Mouse (Mus musculus) CH12.LX (cell line): Measurements from ENCODE around the gene Fam228a. TPM values are rescaled to one million over a fixed set of nuclear protein-coding genes. Genes with fewer than 3 reads are reported as not detected.

Experiments used
- DNase-seq: peaks from one replicate; pipeline ENCODE4 v3.0.0-alpha.2; 2013; ENCODE audit errors: extremely low read depth
- H3K27ac ChIP-seq: 2 replicates; pipeline ENCODE4 v1.5.1; 2012; ENCODE audit warnings: low read depth, mild to moderate bottlenecking, control low read depth, moderate library complexity; ENCODE audit not compliant: insufficient read depth
- H3K27me3 ChIP-seq: replicated peaks from 2 replicates; pipeline ENCODE3; 2012; ENCODE audit warnings: inconsistent platforms
- H3K36me3 ChIP-seq, 2 experiments: replicated peaks in 1 of 2; 2 replicates each; pipeline versions ENCODE3 to v1.6.1; 2012; ENCODE audit warnings: inconsistent platforms in 1 of 2, low read length in 1 of 2, mild to moderate bottlenecking in 1 of 2, mixed read lengths in 1 of 2, moderate library complexity in 1 of 2; ENCODE audit not compliant: control insufficient read depth in 1 of 2, insufficient read depth in 1 of 2
- H3K4me1 ChIP-seq, 2 experiments: 2 replicates each; pipeline ENCODE4 v1.6.1; 2012; ENCODE audit warnings: inconsistent platforms in 1 of 2, moderate library complexity in 1 of 2; ENCODE audit not compliant: insufficient read depth in 2 of 2, control insufficient read depth in 1 of 2
- H3K4me2 ChIP-seq: 2 replicates; pipeline ENCODE4 v1.6.1; 2012; ENCODE audit warnings: low read depth, mild to moderate bottlenecking, control low read depth; ENCODE audit not compliant: poor library complexity, insufficient read depth, severe bottlenecking
- H3K4me3 ChIP-seq, 3 experiments: fragments of 150-350 bp in 1 of 3; sonication (generic) in 1 of 3; replicated peaks in 1 of 3; 2 replicates each; pipeline versions ENCODE3 to v1.5.1; 2011 to 2012; ENCODE audit warnings: low read depth in 2 of 3, low read length in 2 of 3, mild to moderate bottlenecking in 2 of 3, moderate library complexity in 2 of 3, control low read depth in 1 of 3, improper control_type of control experiment in 1 of 3, inconsistent platforms in 1 of 3, mixed read lengths in 1 of 3; ENCODE audit not compliant: poor library complexity in 1 of 3
- H3K79me2 ChIP-seq: replicated peaks from 2 replicates; pipeline ENCODE4 v1.6.1; 2012; ENCODE audit warnings: mild to moderate bottlenecking, moderate library complexity; ENCODE audit not compliant: control insufficient read depth, poor library complexity, insufficient read depth, severe bottlenecking; ENCODE audit errors: extremely low read depth
- H3K9ac ChIP-seq: 2 replicates; pipeline ENCODE4 v1.6.1; 2012; ENCODE audit warnings: low read depth, mild to moderate bottlenecking, control low read depth, moderate library complexity; ENCODE audit not compliant: insufficient read depth
- H3K9me3 ChIP-seq: replicated peaks from 2 replicates; pipeline ENCODE3; 2012; ENCODE audit warnings: low read length, inconsistent platforms, mixed read lengths
- BHLHE40 ChIP-seq: IDR thresholded peaks from 2 replicates; pipeline ENCODE4 v1.6.1; 2011; ENCODE audit warnings: mild to moderate bottlenecking, low read depth, low read length, improper control_type of control experiment
- CHD1 ChIP-seq: IDR thresholded peaks from 2 replicates; pipeline ENCODE4 v1.6.1; 2012; ENCODE audit warnings: low read depth, low read length, improper control_type of control experiment, inconsistent platforms
- CHD2 ChIP-seq: IDR thresholded peaks from 2 replicates; pipeline ENCODE4 v1.6.1; 2011; ENCODE audit warnings: low read length, improper control_type of control experiment
- CTCF ChIP-seq, 2 experiments: IDR thresholded peaks in 1 of 2; conservative IDR thresholded peaks in 1 of 2; 2 replicates each; pipeline ENCODE4 v1.5.1; 2011 to 2012; ENCODE audit warnings: low read depth in 2 of 2, low read length in 2 of 2, improper control_type of control experiment in 1 of 2, inconsistent platforms in 1 of 2, mild to moderate bottlenecking in 1 of 2, moderate library complexity in 1 of 2
- E2F4 ChIP-seq: IDR thresholded peaks from 2 replicates; pipeline ENCODE4 v1.6.1; 2011; ENCODE audit warnings: low read depth, low read length, improper control_type of control experiment; ENCODE audit not compliant: insufficient replicate concordance
- EP300 ChIP-seq: IDR thresholded peaks from 2 replicates; pipeline ENCODE4 v1.6.1; 2011; ENCODE audit warnings: low read length, improper control_type of control experiment
- ETS1 ChIP-seq: conservative IDR thresholded peaks from 2 replicates; pipeline ENCODE4 v1.6.1; 2012; ENCODE audit warnings: low read depth, mild to moderate bottlenecking, inconsistent platforms, low read length, improper control_type of control experiment, moderate library complexity
- HCFC1 ChIP-seq: IDR thresholded peaks from 2 replicates; pipeline ENCODE4 v1.6.1; 2012; ENCODE audit warnings: low read depth, mild to moderate bottlenecking, inconsistent platforms, low read length, improper control_type of control experiment
- JUN ChIP-seq: IDR thresholded peaks from 2 replicates; pipeline ENCODE4 v1.6.1; 2011; ENCODE audit warnings: low read depth, mild to moderate bottlenecking, low read length, improper control_type of control experiment, moderate library complexity; ENCODE audit not compliant: insufficient read depth
- JUND ChIP-seq: conservative IDR thresholded peaks from 2 replicates; pipeline ENCODE4 v1.6.1; 2011; ENCODE audit warnings: low read depth, low read length, improper control_type of control experiment
- MAFK ChIP-seq: IDR thresholded peaks from 2 replicates; pipeline ENCODE4 v1.6.1; 2011; ENCODE audit warnings: low read length, improper control_type of control experiment; ENCODE audit not compliant: insufficient replicate concordance
- MAZ ChIP-seq: IDR thresholded peaks from 2 replicates; pipeline ENCODE4 v1.6.1; 2012; ENCODE audit warnings: low read depth, mild to moderate bottlenecking, inconsistent platforms, low read length, improper control_type of control experiment, moderate library complexity
- MEF2A ChIP-seq: IDR thresholded peaks from 2 replicates; pipeline ENCODE4 v1.6.1; 2014; ENCODE audit warnings: low read depth, mild to moderate bottlenecking, inconsistent platforms, low read length, improper control_type of control experiment, borderline replicate concordance
- NELFE ChIP-seq: IDR thresholded peaks from 2 replicates; pipeline ENCODE4 v1.6.1; 2011; ENCODE audit warnings: low read depth, low read length, improper control_type of control experiment
- NRF1 ChIP-seq: IDR thresholded peaks from 2 replicates; pipeline ENCODE4 v1.6.1; 2014; ENCODE audit warnings: low read depth, mild to moderate bottlenecking, inconsistent platforms, low read length, improper control_type of control experiment, moderate library complexity
- PAX5 ChIP-seq: IDR thresholded peaks from 2 replicates; pipeline ENCODE4 v1.6.1; 2012; ENCODE audit warnings: low read length, inconsistent platforms, mixed read lengths
- POLR2A ChIP-seq: IDR thresholded peaks from 2 replicates; pipeline ENCODE4 v1.6.1; 2011; ENCODE audit warnings: low read depth, mild to moderate bottlenecking, improper control_type of control experiment, low read length
- RAD21 ChIP-seq: IDR thresholded peaks from 2 replicates; pipeline ENCODE4 v1.6.1; 2011; ENCODE audit warnings: low read depth, mild to moderate bottlenecking, low read length, improper control_type of control experiment, moderate library complexity
- RCOR1 ChIP-seq: conservative IDR thresholded peaks from 2 replicates; pipeline ENCODE4 v1.6.1; 2012; ENCODE audit warnings: low read depth, mild to moderate bottlenecking, inconsistent platforms, low read length, improper control_type of control experiment
- SIN3A ChIP-seq: IDR thresholded peaks from 2 replicates; pipeline ENCODE4 v1.6.1; 2012; ENCODE audit warnings: low read length, improper control_type of control experiment, inconsistent platforms
- SMC3 ChIP-seq: IDR thresholded peaks from 2 replicates; pipeline ENCODE4 v1.6.1; 2011; ENCODE audit warnings: low read depth, low read length, improper control_type of control experiment
- TBP ChIP-seq: conservative IDR thresholded peaks from 2 replicates; pipeline ENCODE4 v1.6.1; 2011; ENCODE audit warnings: low read depth, low read length, improper control_type of control experiment
- TCF12 ChIP-seq: IDR thresholded peaks from 2 replicates; pipeline ENCODE4 v1.6.1; 2014; ENCODE audit warnings: low read depth, mild to moderate bottlenecking, inconsistent platforms, low read length, improper control_type of control experiment
- USF1 ChIP-seq: IDR thresholded peaks from 2 replicates; pipeline ENCODE4 v1.6.1; 2014; ENCODE audit warnings: low read depth, mild to moderate bottlenecking, inconsistent platforms, low read length, improper control_type of control experiment
- ZKSCAN1 ChIP-seq: IDR thresholded peaks from 2 replicates; pipeline ENCODE4 v1.6.1; 2012; ENCODE audit warnings: low read depth, inconsistent platforms, low read length, improper control_type of control experiment, borderline replicate concordance
- ZMIZ1 ChIP-seq: IDR thresholded peaks from 2 replicates; pipeline ENCODE4 v1.6.1; 2012; ENCODE audit warnings: low read depth, mild to moderate bottlenecking, inconsistent platforms, low read length, improper control_type of control experiment
- ZNF384 ChIP-seq: IDR thresholded peaks from 2 replicates; pipeline ENCODE4 v1.6.1; 2012; ENCODE audit warnings: low read depth, low read length, improper control_type of control experiment, inconsistent platforms
- dilution Hi-C: fragments of 300-500 bp; cut with MboI; formaldehyde crosslinking; loops from 2 replicates; pipeline ENCODE4 v1.14.3; 2020; ENCODE audit warnings: low sequenced_read_pairs; ENCODE audit not compliant: extremely low pct_unique_long_range_greater_than_20kb, extremely low pct_ligation_motif_present
- in situ Hi-C: fragments of 300-500 bp; cut with MboI; formaldehyde crosslinking; loops from 3 replicates; pipeline ENCODE4 v1.14.3; 2019; ENCODE audit warnings: low sequenced_read_pairs, low pct_ligation_motif_present, low pct_unique_long_range_greater_than_20kb, mixed read lengths
- polyA plus RNA-seq: library from polyadenylated mRNA; unstranded; fragments of >175 nt; gene quantifications from 2 replicates; pipeline ENCODE4 v1.2.1, GENCODE M21; 2012; ENCODE audit warnings: low read depth; ENCODE audit not compliant: insufficient read length
- total RNA-seq, 2 experiments: library from RNA; depleted of rRNA; stranded (reverse); fragments of 300-350 nt in 1 of 2; fragments of >200 nt in 1 of 2; gene quantifications; 2 replicates each; pipeline ENCODE4 v1.2.3; 2012 to 2014

Gene Fam228a
- total and polyA plus RNA-seq, 3 experiments: not detected

DNA sequence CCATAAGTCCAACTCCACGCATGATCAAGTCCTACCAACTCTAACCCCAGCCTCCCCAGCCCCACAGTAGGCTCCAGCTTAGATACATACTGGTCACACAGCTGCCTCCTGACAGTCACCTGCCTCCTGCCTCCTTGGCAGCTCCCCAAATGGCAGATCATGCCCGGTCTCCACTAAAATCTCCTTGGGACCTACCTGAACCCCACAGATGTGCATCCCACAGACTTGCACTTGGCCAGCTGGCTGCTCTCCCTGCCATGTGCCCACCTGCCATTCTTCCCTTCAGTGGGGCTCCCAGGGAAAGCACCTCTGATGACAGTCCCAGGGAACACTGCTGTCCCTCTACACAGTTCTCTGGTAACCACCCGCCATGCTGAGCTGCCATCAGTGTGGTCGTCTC is 29.9 kb downstream of the Fam228a start:
- no peak overlapping the region for H3K4me3 ChIP-seq
- DNase-seq: no peak
- TF ChIP-seq POLR2A (no peak), JUND (no peak), MEF2A (no peak), JUN (no peak), ZNF384 (no peak), MAZ (no peak), E2F4 (no peak), ZKSCAN1 (no peak), HCFC1 (no peak), PAX5 (no peak), CTCF (conservative IDR thresholded peaks at IDR 0.05 in 1 of 2, IDR thresholded peaks at IDR 0.05 in 1 of 2; ENCODE audit: low read depth in 2 of 2, low read length in 2 of 2) (no peak)
- TF ChIP-seq, all 38 proteins: peak for 0
- Histone ChIP-seq H3K4me1 (no peaks in the 10 kb centered on the region), H3K4me2 (no peak overlapping the region), H3K27ac (no peak overlapping the region), H3K79me2 (no peaks in the 10 kb centered on the region), H3K36me3 (peaks cover 51 to 73% of the 10 kb centered on the region in 2 experiments), H3K27me3 (no peaks in the 10 kb centered on the region), H3K9me3 (no peaks in the 10 kb centered on the region), H3K9ac (no peak overlapping the region)
- dilution Hi-C loops: no loop called here
- in situ Hi-C loops: no loop called here

DNA sequence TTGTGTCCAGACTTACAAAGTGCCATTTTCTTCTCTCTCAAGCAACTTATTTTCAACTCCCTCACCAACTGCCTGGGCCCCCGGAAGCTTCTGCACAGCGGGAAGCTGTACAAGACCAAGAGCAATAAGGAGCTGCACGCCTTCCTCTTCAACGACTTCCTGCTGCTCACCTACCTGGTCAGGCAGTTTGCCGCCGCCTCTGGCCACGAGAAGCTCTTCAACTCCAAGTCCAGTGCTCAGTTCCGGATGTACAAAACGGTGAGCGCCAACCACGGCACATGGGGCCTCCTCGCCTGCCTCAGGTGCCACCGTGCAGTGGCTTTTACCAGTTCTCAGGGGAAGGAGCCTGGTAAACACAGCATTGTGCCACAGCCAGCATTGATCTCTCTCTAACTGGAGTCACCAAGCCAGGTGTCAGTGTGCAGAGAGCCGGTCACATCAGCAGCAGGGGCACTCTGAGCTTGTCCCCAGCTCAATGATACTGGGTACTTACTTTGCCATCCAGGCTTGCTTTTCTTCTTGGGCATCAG is 30.7 kb downstream of the Fam228a start:
- dilution Hi-C loops: no loop called here
- peaks cover 46 to 68% of the 10 kb centered on the region in 2 experiments for H3K36me3 ChIP-seq
- H3K27ac ChIP-seq: no peak overlapping the region

DNA sequence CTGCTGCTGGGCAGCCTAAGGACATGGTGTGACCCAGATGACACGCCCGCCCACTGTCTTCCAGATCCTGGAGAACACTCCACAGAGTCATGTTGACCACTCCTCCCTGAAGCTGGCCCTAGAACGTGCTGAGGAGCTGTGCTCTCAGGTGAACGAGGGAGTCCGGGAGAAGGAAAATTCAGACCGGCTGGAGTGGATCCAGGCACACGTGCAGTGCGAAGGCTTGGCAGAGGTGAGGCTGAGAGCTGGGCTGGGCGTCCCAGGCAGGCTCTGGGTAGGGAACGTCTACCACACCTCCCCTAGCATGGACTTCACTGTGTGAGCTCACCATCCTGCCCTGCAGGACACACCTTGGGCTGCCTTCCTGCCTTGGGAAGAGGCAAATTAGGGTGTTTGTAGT is 31.3 kb downstream of the Fam228a start:
- Histone ChIP-seq H3K9ac (no peak overlapping the region), H3K4me3 (no peak overlapping the region), H3K9me3 (no peaks in the 10 kb centered on the region), H3K4me2 (no peak overlapping the region), H3K27ac (no peak overlapping the region), H3K79me2 (no peaks in the 10 kb centered on the region), H3K36me3 (peaks cover 42 to 68% of the 10 kb centered on the region in 2 experiments), H3K27me3 (no peaks in the 10 kb centered on the region), H3K4me1 (peaks cover 4 to 9% of the 10 kb centered on the region in 2 experiments; a peak in 3 of 4 replicates)
- DNase-seq: no peak
- in situ Hi-C loops: no loop called here
- TF ChIP-seq TCF12 (no peak), ZMIZ1 (no peak), JUN (no peak), PAX5 (no peak), TBP (no peak), CHD1 (no peak), SIN3A (no peak), E2F4 (no peak), SMC3 (no peak), ETS1 (no peak), EP300 (no peak), CHD2 (no peak), MAFK (no peak), RCOR1 (no peak), RAD21 (no peak), BHLHE40 (no peak)
- dilution Hi-C loops: no loop called here

More for the DNA sequence above, 30.7 kb downstream of the Fam228a start:
- no peak overlapping the region for H3K4me2 ChIP-seq
- peaks cover under 1 to 2% of the 10 kb centered on the region in 2 experiments; a peak in 2 of 4 replicates for H3K4me1 ChIP-seq
- no peak overlapping the region for H3K9ac ChIP-seq
- H3K4me3 ChIP-seq: no peak overlapping the region
- H3K9me3 ChIP-seq: no peaks in the 10 kb centered on the region
- DNase-seq: no peak
- in situ Hi-C loops: no loop called here
- TF ChIP-seq NELFE (no peak), CHD1 (no peak), USF1 (no peak), NRF1 (no peak), SIN3A (no peak), ZNF384 (no peak), JUN (no peak), HCFC1 (no peak), ETS1 (no peak), MAFK (no peak)
- H3K27me3 ChIP-seq: no peaks in the 10 kb centered on the region
- H3K79me2 ChIP-seq: no peaks in the 10 kb centered on the region
